Mouse (Mus musculus): ENCODE data around the gene Ifna4. TPM values are rescaled to one million over a fixed set of nuclear protein-coding genes. Genes with fewer than 3 reads are reported as not detected.
"Not testable (repeated sequence)": the region's sequence is repeated elsewhere in the genome, so short reads cannot be mapped to it uniquely, and the experiment has no call there.

The Ifna4 gene
- polyA plus RNA-seq (2012; rRNA removed) = not detected in 2 replicates

DNA sequence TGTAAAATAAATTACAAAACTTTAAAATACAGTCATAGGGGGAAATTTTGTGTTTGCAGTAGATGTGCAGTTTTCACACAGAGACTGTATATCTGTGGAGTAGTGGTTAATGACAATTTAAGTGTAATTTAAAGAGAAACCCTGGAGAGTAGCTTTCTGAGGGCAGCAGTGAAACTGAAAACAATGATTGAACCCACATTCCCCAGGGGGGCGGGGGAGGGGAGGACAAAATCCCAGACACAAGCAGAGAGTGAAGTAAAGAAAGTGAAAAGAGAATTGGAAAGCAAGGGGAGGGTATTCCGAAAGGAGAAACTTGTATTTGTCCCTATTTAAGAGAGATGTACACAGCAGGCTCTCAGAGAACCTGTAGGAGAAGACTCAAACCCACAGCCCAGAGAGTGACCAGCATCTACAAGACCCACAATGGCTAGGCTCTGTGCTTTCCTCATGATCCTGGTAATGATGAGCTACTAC is at the start of gene Ifna4:
TSS of gene Ifna4 (plus strand) at position 424 of the 474 bp plus-strand sequence.
- no peak for DNase-seq (ENCODE audit: low read depth)

DNA sequence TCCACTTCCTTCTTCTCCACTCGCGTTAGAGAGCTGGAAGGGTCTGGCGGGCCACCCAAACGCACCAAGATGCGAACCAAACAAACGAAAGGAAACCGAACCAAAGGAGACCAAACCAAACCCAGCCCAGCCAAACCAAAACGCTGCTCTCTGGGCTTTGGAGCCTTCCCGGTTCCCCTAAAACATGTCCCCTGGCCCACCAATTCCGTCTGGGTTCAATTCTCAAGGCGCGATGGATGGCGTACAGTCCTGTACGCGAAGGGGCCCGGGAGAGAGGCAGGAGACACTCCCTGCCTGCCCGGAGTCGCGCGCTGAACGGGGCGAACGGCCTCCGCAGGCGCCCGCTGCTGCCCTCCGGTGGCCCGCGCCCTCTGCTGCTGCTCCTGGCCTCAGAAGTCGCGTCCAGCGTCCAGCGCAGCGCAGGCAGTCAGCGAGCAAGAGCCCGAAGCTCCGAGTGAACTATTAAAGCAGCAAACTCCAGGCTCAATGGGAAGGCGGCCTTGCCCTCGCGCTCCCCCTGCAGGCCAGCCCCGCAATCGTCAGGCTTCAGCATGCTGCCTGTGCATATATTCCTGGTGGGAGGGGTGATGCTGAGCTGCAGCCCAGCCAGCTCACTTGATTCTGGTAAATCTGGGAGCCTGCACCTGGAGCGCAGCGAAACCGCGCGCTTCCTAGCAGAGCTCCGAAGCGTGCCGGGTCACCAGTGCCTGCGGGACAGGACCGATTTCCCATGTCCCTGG is 47.6 kb upstream of the Ifna4 start, which contains the start of gene Gm13275:
TSS of gene Gm13275 (plus strand) at position 552 of the 740 bp plus-strand sequence.
- not testable (repeated sequence) for DNase-seq (ENCODE audit: low read depth)

GRCm38 (mm10) chr4:88797097-88797496 is 44.6 kb upstream of the Ifna4 start, which contains the start of gene Gm13279:
Gm13279 (plus strand) TSS chr4:88797397.
- DNase-seq (ENCODE audit: low read depth) = not testable (repeated sequence)

DNA sequence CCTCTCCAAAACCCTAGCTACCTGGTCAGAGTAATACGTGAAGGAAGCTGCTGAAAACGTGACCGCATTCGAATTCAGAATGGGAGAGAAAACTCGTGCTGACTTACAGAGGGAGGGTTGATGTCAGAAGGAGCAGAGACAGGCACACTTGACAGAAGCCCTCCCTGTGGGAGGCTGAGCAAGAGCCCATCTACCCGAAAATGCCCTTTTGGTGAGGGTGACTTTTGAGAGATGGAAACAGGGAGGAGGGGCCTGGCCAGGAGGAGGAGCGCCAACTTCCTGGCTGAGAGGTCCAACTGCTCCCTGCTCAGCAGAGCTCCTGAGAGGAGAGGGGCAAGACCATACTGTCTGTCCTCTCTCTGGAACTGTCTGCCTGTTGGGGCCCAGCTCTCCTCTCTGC is 42.3 kb upstream of the Ifna4 start, which contains the start of gene Gm13285:
TSS of gene Gm13285 (plus strand) at position 301 of the 400 bp plus-strand sequence.
- not testable (repeated sequence) for DNase-seq (ENCODE audit: low read depth)

GRCm38 (mm10) chr4:88802954-88803353 is 38.7 kb upstream of the Ifna4 start, which contains the start of gene Gm13287:
Gm13287 (plus strand) TSS chr4:88803254.
- not testable (repeated sequence) for DNase-seq (ENCODE audit: low read depth)

- not testable (repeated sequence) for DNase-seq (ENCODE audit: low read depth)
Measured at GRCm38 (mm10) chr4:88805231-88805630, 36.4 kb upstream of the Ifna4 start, which contains the start of gene Gm13288. Gm13288 (plus strand) TSS chr4:88805531.

DNA sequence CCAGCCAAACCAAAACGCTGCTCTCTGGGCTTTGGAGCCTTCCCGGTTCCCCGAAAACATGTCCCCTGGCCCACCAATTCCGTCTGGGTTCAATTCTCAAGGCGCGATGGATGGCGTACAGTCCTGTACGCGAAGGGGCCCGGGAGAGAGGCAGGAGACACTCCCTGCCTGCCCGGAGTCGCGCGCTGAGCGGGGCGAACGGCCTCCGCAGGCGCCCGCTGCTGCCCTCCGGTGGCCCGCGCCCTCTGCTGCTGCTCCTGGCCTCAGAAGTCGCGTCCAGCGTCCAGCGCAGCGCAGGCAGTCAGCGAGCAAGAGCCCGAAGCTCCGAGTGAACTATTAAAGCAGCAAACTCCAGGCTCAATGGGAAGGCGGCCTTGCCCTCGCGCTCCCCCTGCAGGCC is 35.9 kb upstream of the Ifna4 start:
- not testable (repeated sequence) for DNase-seq (ENCODE audit: low read depth)

GRCm38 (mm10) chr4:88815928-88816327 is 25.7 kb upstream of the Ifna4 start, which contains the start of gene Ifna7:
Ifna7 (plus strand) TSS chr4:88816228.
- DNase-seq (ENCODE audit: low read depth) = no peak

DNA sequence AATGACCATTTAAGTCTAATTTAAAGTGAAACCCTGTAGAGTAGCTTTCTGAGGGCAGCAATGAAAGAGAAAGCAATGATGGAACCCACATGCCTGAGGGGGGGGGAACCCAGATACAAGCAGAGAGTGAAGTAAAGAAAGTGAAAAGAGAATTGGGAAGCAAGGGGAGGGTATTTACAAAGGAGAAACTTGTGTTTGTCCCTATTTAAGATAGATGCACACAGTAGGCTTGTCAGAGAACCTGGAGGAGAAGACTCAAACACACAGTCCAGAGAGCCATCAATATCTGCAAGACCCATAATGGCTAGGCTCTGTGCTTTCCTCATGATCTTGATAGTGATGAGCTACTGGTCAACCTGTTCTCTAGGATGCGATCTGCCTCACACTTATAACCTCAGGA is 22.0 kb upstream of the Ifna4 start, which contains the start of gene Ifna11:
TSS of gene Ifna11 (plus strand) at position 301 of the 400 bp plus-strand sequence.
- DNase-seq (ENCODE audit: low read depth) = no peak

DNA sequence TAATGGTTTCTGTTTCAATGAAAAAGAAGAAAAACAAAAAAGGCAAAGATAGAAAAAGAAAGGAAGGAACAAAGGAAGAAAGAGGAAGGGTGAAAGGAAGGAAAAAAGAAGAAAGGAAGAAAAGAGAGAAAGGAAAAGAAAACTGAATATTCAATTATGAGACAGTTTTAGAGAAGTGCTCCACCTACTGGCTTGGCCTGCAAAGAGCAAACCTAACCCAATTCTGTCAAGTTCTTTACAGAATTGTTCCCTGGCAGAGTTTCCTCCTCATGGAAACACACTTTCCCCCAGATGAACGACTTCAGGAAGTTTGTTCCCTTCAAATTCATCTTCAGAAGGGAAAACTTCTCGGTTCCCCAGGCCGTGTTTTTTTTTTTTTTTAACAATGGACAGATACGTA is 18.7 kb upstream of the Ifna4 start:
- no peak for DNase-seq (ENCODE audit: low read depth)

DNA sequence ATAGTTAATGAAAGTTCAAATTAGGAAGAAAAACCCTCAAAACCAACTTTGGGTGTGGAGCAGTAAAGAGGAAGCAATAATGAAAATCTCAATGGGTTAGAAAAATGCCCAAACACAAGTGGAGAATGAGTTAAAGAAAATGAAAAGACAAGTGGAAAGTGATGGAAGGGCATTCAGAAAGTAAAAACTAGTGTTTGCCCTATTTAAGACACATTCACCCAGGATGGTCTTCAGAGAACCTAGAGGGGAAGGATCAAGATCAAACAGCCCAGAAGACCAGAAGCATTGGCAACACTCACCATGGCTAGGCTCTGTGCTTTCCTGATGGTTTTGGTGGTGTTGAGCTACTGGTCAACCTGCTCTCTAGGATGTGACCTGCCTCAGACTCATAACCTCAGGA is 14.5 kb upstream of the Ifna4 start, which contains the start of gene Ifna6:
TSS of gene Ifna6 (plus strand) at position 301 of the 400 bp plus-strand sequence.
- DNase-seq (ENCODE audit: low read depth) = not testable (repeated sequence)

DNA sequence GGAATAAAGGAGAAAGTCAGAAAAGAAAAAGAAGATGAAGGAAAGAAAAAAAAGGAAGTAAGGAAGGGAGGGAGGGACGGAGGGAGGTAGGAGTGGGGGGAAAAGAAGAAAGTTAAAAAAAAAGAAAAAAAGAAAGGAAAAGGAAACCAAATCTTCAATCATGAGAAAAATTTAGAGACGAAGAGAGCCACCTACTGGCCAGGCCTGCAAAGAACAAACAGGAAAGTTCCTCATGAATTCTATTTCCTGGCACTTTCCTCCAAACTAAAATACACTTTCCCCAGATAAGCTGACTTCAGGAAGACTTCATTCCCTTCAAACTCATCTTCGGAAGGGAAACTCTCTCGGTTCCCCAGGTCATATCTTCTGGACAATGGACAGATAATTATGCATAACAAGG is 11.1 kb upstream of the Ifna4 start:
- DNase-seq (ENCODE audit: low read depth) = no peak

- DNase-seq (ENCODE audit: low read depth) = not testable (repeated sequence)
Measured at GRCm38 (mm10) chr4:88835225-88835624, 6.4 kb upstream of the Ifna4 start, which contains the start of gene Ifna5. Ifna5 (plus strand) TSS chr4:88835525.

- no peak for DNase-seq (ENCODE audit: low read depth)
Measured at GRCm38 (mm10) chr4:88838828-88839227, 2.8 kb upstream of the Ifna4 start.

DNA sequence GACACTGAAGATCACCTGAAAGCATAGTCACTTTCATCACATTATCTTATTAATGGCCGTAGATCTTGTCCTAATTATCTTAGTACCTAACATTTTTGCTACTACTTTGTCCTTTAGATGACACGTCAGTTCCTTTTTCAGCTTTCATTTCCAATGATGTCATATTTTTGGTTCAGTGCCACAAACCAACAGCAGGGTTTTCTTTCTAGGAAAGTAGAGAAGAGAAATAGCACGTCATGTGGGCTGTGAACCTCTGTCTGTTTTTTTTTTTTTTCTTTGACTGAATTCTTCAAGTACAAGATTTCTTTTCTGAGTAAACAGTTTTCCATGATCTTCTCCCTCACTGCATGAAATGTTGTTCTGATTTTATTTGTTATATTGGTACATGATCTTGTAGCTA is 1.6 kb upstream of the Ifna4 start:
- DNase-seq (ENCODE audit: low read depth) = no peak

DNA sequence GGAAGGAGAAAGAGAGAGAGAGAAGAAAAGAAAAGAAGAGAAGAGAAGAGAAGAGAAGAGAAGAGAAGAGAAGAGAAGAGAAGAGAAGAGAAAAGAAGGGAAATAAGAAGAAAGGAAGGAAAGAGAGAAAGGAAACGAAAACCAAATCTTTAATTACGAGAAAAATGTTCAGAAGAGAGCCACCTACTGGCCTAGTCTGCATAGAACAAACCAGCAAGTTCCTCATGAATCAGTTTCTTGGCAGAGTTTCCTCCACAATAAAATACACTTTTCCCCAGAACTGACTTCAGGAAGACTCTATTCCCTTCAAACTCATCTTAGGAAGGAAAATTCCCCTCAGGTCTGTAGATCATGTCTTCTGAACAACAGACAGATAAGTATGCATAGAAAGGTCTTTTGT is 3.7 kb downstream of the Ifna4 start:
- no peak for DNase-seq (ENCODE audit: low read depth)

DNA sequence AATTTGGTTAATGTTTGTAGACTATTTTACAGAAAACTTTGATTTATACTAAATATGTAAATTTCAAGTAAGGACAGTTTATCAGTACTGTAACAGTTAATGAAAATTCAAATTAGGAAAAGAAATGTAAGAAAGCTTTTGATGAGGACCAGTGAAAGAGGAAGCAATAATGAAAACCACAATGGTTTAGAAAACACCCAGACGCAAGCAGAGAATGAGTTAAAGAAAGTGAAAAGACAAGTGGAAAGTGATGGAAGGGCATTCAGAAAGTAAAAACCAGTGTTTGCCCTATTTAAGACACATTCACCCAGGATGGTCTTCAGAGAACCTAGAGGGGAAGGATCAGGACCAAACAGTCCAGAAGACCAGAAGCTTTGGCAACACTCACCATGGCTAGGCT is 8.0 kb downstream of the Ifna4 start, which contains the start of gene Ifna1:
TSS of gene Ifna1 (plus strand) at position 390 of the 400 bp plus-strand sequence.
- DNase-seq (ENCODE audit: low read depth) = no peak

DNA sequence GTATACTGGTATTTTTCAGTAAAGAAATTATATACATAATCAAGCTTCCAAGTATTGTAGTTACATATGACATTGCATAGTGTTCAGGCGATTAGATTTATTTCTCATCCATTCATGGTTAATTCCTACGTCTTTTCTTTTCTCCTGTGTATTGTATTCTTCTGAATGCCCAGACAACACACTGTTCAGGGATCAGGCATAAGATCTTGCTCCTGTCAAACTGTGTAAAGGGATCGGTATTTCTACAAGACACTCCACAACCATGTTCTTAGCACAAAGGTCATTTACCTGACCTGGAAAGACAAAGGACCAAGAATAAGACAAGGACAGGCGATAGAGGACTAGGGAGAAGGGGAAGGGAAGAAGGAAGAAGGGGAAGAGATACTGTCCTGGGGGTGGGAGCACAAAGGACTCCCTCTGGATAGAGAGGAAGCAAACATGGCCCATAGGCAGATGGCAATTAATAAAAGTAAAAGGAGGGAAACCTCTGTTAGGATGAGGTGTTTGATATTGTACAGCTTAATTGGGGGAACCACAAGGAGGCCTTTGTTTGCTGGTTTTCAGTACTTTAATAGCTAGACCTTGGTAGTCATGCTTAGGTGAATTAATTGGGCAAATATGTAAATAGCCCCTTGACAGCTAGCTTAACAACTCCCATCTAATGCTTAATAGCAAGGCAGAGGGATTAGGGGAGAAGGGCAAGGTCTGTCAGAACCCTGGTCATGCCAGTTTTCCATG is 9.5 kb downstream of the Ifna4 start:
- no peak for DNase-seq (ENCODE audit: low read depth)

GRCm38 (mm10) chr4:88859214-88859613 is 17.6 kb downstream of the Ifna4 start:
- no peak for DNase-seq (ENCODE audit: low read depth)

DNA sequence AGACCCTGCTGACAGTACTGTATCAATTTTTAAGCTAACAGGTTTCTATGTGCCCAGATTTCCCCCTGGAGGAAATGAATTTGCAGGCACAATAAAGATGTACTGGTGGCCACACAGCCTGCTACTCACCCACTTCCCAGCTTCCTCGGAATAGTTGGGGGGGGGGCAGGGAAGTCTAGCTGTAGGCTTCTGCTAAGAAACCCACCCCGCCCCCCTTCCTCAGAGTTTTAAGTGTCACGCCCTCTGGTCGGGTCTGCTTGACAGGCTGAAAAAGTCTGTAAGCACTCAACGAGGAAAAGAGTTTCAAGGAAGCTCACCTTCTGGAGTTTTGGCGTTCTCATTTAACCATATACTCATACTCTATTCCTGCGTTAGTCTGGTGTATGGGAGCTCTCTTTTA is 21.6 kb downstream of the Ifna4 start:
- no peak for DNase-seq (ENCODE audit: low read depth)

- no peak for DNase-seq (ENCODE audit: low read depth)
Measured at GRCm38 (mm10) chr4:88864599-88864998, 22.9 kb downstream of the Ifna4 start.

DNA sequence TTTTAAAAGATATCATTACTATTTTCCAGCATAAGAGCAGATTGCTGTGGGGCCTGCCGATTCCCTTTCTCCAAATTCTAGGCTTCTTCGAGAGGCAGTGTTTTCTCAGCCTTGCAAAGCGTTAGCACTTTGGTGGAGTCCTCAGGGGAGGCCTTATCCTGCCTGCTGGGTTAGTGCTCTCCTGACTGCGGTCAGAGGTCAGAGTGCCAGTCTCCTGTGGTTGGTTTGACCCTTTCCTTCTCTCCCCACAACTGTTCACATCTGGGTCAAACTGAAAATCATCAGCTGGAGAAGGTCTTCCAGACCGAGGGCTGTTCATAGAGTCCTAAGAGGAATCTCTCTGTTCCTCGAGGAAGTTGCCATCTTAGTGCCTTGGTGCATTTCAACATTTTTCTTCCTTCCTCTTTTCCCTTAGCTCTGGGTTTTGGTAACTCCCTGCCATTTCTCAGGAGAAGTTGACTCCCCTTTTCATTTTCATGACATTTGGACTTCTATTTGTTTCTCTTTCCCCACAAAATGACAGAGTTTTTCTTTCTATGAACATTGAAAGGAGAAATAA is 23.4 kb downstream of the Ifna4 start:
- no peak for DNase-seq (ENCODE audit: low read depth)

Data from gonadal fat pad, adult 2 months (tissue).